Mouse (Mus musculus) yolk sac, embryonic 10.5 days (tissue): ENCODE results near the gene Tmco5b.
A peak's percentile ranks its signal among the peaks of the same experiment; 100 is the strongest.

ENCODE experiments used
- DNase-seq: peaks from one replicate; pipeline ENCODE4 v3.0.0-alpha.2; 2017; ENCODE audit warnings: low spot score

Gene Tmco5b

GRCm38 (mm10) chr2:113285432-113285831, at the start of gene Tmco5b:
Gene Tmco5b, plus strand, starts transcription at chr2:113285732.
- DNase-seq, result no peak

- no peak for DNase-seq
Measured at GRCm38 (mm10) chr2:113236993-113237392, 48.5 kb upstream of the Tmco5b start.

GRCm38 (mm10) chr2:113238871-113239270, 46.7 kb upstream of the Tmco5b start:
- DNase-seq, result no peak

- DNase-seq, result no peak
Measured at GRCm38 (mm10) chr2:113302349-113303239, 17.1 kb downstream of the Tmco5b start.

GRCm38 (mm10) chr2:113303240-113303538, 17.7 kb downstream of the Tmco5b start:
- no peak for DNase-seq

GRCm38 (mm10) chr2:113305339-113305738, 19.8 kb downstream of the Tmco5b start:
- peak; percentile 33 for DNase-seq

GRCm38 (mm10) chr2:113311211-113311610, 25.7 kb downstream of the Tmco5b start:
- DNase-seq, result no peak

- DNase-seq, result no peak
Measured at GRCm38 (mm10) chr2:113323016-113323415, 37.5 kb downstream of the Tmco5b start.

GRCm38 (mm10) chr2:113333799-113334541, 48.4 kb downstream of the Tmco5b start:
- no peak for DNase-seq

GRCm38 (mm10) chr2:113335561-113336294, 50.2 kb downstream of the Tmco5b start:
- no peak for DNase-seq

- no peak for DNase-seq
Measured at GRCm38 (mm10) chr2:113344536-113344935, 59.0 kb downstream of the Tmco5b start.
